Mouse (Mus musculus): ENCODE data around the gene Slc39a8. TPM values are rescaled to one million over a fixed set of nuclear protein-coding genes. Genes with fewer than 3 reads are reported as not detected.
A peak's percentile ranks its signal among the peaks of the same experiment; 100 is the strongest.

Slc39a8 gene
- polyA plus RNA-seq, 1 experiment, result 21.2 TPM

- no peak overlapping the region for H3K4me3 ChIP-seq (ENCODE audit: control insufficient read depth, low read depth, low read length)
- no peaks in the 10 kb centered on the region for H3K27me3 ChIP-seq (ENCODE audit: control insufficient read depth, insufficient read depth, low read length)
- no peaks in the 10 kb centered on the region for H3K36me3 ChIP-seq (ENCODE audit: control insufficient read depth, insufficient read depth, low read length)
- no peak overlapping the region for H3K27ac ChIP-seq (ENCODE audit: control insufficient read depth, insufficient read depth, low read depth, low read length)
- TF ChIP-seq CTCF (IDR thresholded peaks at IDR 0.05; ENCODE audit: control insufficient read depth, insufficient read depth, insufficient replicate concordance, low read depth, low read length) (no peak), POLR2A (IDR thresholded peaks at IDR 0.05; ENCODE audit: control insufficient read depth, low read depth, low read length) (no peak)
- H3K4me1 ChIP-seq (ENCODE audit: control insufficient read depth, insufficient read depth, low read length), result no peaks in the 10 kb centered on the region
These were observed 9.9 kb downstream of the Slc39a8 start for GRCm38 (mm10) chr3:135834988-135835387.

- peak overlapping the region; percentile 74 for H3K4me3 ChIP-seq (ENCODE audit: control insufficient read depth, low read depth, low read length)
- peak; percentile 53; the same call in 1 of the 2 replicates for TF ChIP-seq POLR2A (IDR thresholded peaks at IDR 0.05; ENCODE audit: control insufficient read depth, low read depth, low read length)
- no peak for TF ChIP-seq CTCF (IDR thresholded peaks at IDR 0.05; ENCODE audit: control insufficient read depth, insufficient read depth, insufficient replicate concordance, low read depth, low read length)
These were observed 14.5 kb downstream of the Slc39a8 start for GRCm38 (mm10) chr3:135839535-135839934.

DNA sequence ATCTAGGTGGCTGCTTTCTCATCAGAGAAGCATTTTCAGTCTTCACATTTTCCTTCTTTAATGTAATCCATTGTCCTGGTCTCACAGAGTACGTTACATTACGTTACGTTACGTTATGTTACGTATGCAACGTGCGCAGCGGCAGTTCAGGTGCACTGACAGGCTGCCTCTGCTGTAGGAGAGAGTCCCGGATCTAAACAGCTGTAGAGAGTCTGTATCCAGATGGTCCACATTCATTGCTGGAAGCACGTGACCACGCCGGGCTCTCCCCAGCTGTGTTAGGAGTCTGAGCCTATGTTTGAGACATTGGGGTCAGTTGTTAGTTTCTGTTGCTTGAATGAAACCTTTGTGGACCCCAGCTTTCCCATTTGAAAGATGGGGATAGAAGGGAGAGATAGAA lies 15.1 kb downstream of the Slc39a8 start:
- no peaks in the 10 kb centered on the region for H3K4me1 ChIP-seq (ENCODE audit: control insufficient read depth, insufficient read depth, low read length)
- H3K27ac ChIP-seq (ENCODE audit: control insufficient read depth, insufficient read depth, low read depth, low read length), result peak overlapping the region; percentile 92
- TF ChIP-seq CTCF (IDR thresholded peaks at IDR 0.05; ENCODE audit: control insufficient read depth, insufficient read depth, insufficient replicate concordance, low read depth, low read length) (no peak), POLR2A (IDR thresholded peaks at IDR 0.05; ENCODE audit: control insufficient read depth, low read depth, low read length) (peak; percentile 94; the same call in 1 of the 2 replicates)
- H3K4me3 ChIP-seq (ENCODE audit: control insufficient read depth, low read depth, low read length), result peak overlapping the region; percentile 92
- no peaks in the 10 kb centered on the region for H3K27me3 ChIP-seq (ENCODE audit: control insufficient read depth, insufficient read depth, low read length)
- H3K36me3 ChIP-seq (ENCODE audit: control insufficient read depth, insufficient read depth, low read length), result no peaks in the 10 kb centered on the region

More at GRCm38 (mm10) chr3:135839535-135839934, 14.5 kb downstream of the Slc39a8 start:
- Histone ChIP-seq H3K27me3 (ENCODE audit: control insufficient read depth, insufficient read depth, low read length) (no peaks in the 10 kb centered on the region), H3K27ac (ENCODE audit: control insufficient read depth, insufficient read depth, low read depth, low read length) (peak overlapping the region; percentile 81), H3K36me3 (ENCODE audit: control insufficient read depth, insufficient read depth, low read length) (no peaks in the 10 kb centered on the region), H3K4me1 (ENCODE audit: control insufficient read depth, insufficient read depth, low read length) (no peaks in the 10 kb centered on the region)

GRCm38 (mm10) chr3:135841716-135842511 lies 16.8 kb downstream of the Slc39a8 start:
- no peaks in the 10 kb centered on the region for H3K36me3 ChIP-seq (ENCODE audit: control insufficient read depth, insufficient read depth, low read length)
- no peaks in the 10 kb centered on the region for H3K4me1 ChIP-seq (ENCODE audit: control insufficient read depth, insufficient read depth, low read length)
- TF ChIP-seq POLR2A (IDR thresholded peaks at IDR 0.05; ENCODE audit: control insufficient read depth, low read depth, low read length) (no peak), CTCF (IDR thresholded peaks at IDR 0.05; ENCODE audit: control insufficient read depth, insufficient read depth, insufficient replicate concordance, low read depth, low read length) (no peak)
- no peak overlapping the region; the same call in 1 of the 2 replicates for H3K4me3 ChIP-seq (ENCODE audit: control insufficient read depth, low read depth, low read length)
- no peaks in the 10 kb centered on the region for H3K27me3 ChIP-seq (ENCODE audit: control insufficient read depth, insufficient read depth, low read length)
- no peak overlapping the region for H3K27ac ChIP-seq (ENCODE audit: control insufficient read depth, insufficient read depth, low read depth, low read length)

GRCm38 (mm10) chr3:135843181-135843580 lies 18.1 kb downstream of the Slc39a8 start:
- Histone ChIP-seq H3K36me3 (ENCODE audit: control insufficient read depth, insufficient read depth, low read length) (no peaks in the 10 kb centered on the region), H3K27me3 (ENCODE audit: control insufficient read depth, insufficient read depth, low read length) (no peaks in the 10 kb centered on the region), H3K27ac (ENCODE audit: control insufficient read depth, insufficient read depth, low read depth, low read length) (no peak overlapping the region), H3K4me1 (ENCODE audit: control insufficient read depth, insufficient read depth, low read length) (no peaks in the 10 kb centered on the region), H3K4me3 (ENCODE audit: control insufficient read depth, low read depth, low read length) (no peak overlapping the region)
- TF ChIP-seq CTCF (IDR thresholded peaks at IDR 0.05; ENCODE audit: control insufficient read depth, insufficient read depth, insufficient replicate concordance, low read depth, low read length), result no peak

DNA sequence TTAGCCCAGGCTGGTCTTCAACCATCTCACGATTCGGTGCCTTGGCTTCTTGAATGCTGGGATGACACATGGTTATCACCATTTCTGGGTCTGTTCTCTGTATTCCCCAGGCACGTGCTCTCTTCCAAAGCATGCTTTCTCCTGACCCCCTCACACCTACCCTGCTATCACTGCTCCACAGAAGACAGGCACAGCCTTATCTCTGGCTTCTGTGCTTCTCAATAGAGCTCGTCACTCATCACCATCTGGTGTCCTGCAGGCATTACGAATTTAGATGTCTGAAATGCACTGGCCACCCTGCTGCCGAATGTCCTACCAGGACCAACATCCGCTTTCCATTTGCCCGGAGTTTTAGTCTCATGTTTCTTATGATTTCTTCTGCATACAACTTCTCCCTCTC lies 18.6 kb downstream of the Slc39a8 start:
- no peaks in the 10 kb centered on the region for H3K4me1 ChIP-seq (ENCODE audit: control insufficient read depth, insufficient read depth, low read length)

DNA sequence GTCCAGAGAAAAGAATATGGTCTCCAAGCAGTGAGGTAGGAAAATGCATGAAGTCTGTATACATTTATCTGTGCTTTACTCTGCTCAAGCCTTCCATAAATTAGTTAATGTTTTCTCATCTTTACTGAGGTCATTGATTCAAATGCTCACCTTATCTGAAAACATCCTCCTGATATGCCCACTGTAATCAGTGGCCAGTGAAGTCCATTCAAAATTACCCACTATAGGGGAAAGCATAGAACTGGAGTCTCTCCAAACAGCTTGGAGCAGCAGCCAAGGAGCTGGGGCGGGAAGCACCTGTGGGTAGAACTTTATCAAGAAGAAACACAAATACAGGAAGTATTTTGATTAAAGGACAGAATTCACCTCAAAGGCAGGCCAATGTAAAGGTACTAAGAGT lies 19.8 kb downstream of the Slc39a8 start:
- H3K27me3 ChIP-seq (ENCODE audit: control insufficient read depth, insufficient read depth, low read length), result no peaks in the 10 kb centered on the region
- no peaks in the 10 kb centered on the region for H3K4me1 ChIP-seq (ENCODE audit: control insufficient read depth, insufficient read depth, low read length)
- no peak overlapping the region for H3K4me3 ChIP-seq (ENCODE audit: control insufficient read depth, low read depth, low read length)
- no peaks in the 10 kb centered on the region for H3K36me3 ChIP-seq (ENCODE audit: control insufficient read depth, insufficient read depth, low read length)
- no peak overlapping the region for H3K27ac ChIP-seq (ENCODE audit: control insufficient read depth, insufficient read depth, low read depth, low read length)
- TF ChIP-seq CTCF (IDR thresholded peaks at IDR 0.05; ENCODE audit: control insufficient read depth, insufficient read depth, insufficient replicate concordance, low read depth, low read length), result no peak
- TF ChIP-seq POLR2A (IDR thresholded peaks at IDR 0.05; ENCODE audit: control insufficient read depth, low read depth, low read length), result no peak

More for the DNA sequence above, 18.6 kb downstream of the Slc39a8 start:
- no peaks in the 10 kb centered on the region for H3K36me3 ChIP-seq (ENCODE audit: control insufficient read depth, insufficient read depth, low read length)
- no peak overlapping the region for H3K27ac ChIP-seq (ENCODE audit: control insufficient read depth, insufficient read depth, low read depth, low read length)
- no peaks in the 10 kb centered on the region for H3K27me3 ChIP-seq (ENCODE audit: control insufficient read depth, insufficient read depth, low read length)
- no peak for TF ChIP-seq CTCF (IDR thresholded peaks at IDR 0.05; ENCODE audit: control insufficient read depth, insufficient read depth, insufficient replicate concordance, low read depth, low read length)
- TF ChIP-seq POLR2A (IDR thresholded peaks at IDR 0.05; ENCODE audit: control insufficient read depth, low read depth, low read length), result no peak
- no peak overlapping the region for H3K4me3 ChIP-seq (ENCODE audit: control insufficient read depth, low read depth, low read length)
